Mouse (Mus musculus) C2C12 (cell line): ENCODE data around the gene Mprip.

Source experiments
- CEBPB ChIP-seq: IDR thresholded peaks from one replicate; pipeline ENCODE4 v1.6.1; 2011; ENCODE audit warnings: low read depth, mild to moderate bottlenecking, control low read depth, moderate library complexity
- CTCF ChIP-seq: IDR thresholded peaks from one replicate; pipeline ENCODE4 v1.5.1; 2011; ENCODE audit not compliant: control insufficient read depth, insufficient read depth, insufficient read length
- FOSL1 ChIP-seq: IDR thresholded peaks from one replicate; pipeline ENCODE4 v1.8.0; 2011; ENCODE audit warnings: mild to moderate bottlenecking, low read length; ENCODE audit not compliant: poor library complexity, insufficient read depth, severe bottlenecking
- MAX ChIP-seq: IDR thresholded peaks from one replicate; pipeline ENCODE4 v1.6.1; 2011; ENCODE audit warnings: mild to moderate bottlenecking, control low read depth
- MYOD1 ChIP-seq: IDR thresholded peaks from one replicate; pipeline ENCODE4 v1.6.1; 2011; ENCODE audit warnings: low read depth; ENCODE audit not compliant: control insufficient read depth, insufficient read length
- MYOG ChIP-seq: IDR thresholded peaks from one replicate; pipeline ENCODE4 v1.6.1; 2011; ENCODE audit not compliant: control insufficient read depth, insufficient read length; ENCODE audit errors: extremely low read depth
- USF1 ChIP-seq: IDR thresholded peaks from one replicate; pipeline ENCODE4 v1.6.1; 2011; ENCODE audit warnings: low read depth, mild to moderate bottlenecking, control low read depth, moderate library complexity

DNA sequence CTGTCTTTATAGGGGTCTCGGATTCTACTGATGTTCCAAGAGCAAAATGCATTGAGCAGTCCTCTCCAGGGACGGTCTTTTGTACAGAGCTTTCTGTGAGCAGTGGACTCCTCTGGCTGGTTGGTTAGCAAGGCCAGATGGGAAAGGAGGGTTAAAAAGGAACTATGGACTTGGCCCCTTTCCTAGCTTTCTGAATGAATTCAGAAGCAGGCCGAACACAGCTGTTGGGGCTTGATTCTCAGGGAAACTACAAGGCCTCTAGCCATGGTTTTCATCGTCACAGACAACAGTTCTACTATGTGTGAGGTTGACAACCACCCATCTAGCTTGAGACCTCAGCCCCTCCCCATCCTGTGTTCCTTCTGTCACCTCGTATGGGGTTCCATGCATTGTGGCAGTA, 31.2 kb upstream of the Mprip start:
- TF ChIP-seq MAX (no peak), CTCF (no peak), CEBPB (no peak), MYOG (no peak), USF1 (no peak), FOSL1 (no peak), MYOD1 (no peak)
